Mouse (Mus musculus) left cerebral cortex, postnatal 14 days (tissue): Measurements from ENCODE around the gene Sertad3. TPM values are rescaled to one million over a fixed set of nuclear protein-coding genes. Genes with fewer than 3 reads are reported as not detected.
A peak's percentile ranks its signal among the peaks of the same experiment; 100 is the strongest.
"Not testable (repeated sequence)": the region's sequence is repeated elsewhere in the genome, so short reads cannot be mapped to it uniquely, and the experiment has no call there.

Source experiments
- DNase-seq, 2 experiments: peaks; one replicate each; pipeline ENCODE4 v3.0.0; 2021 to 2022; ENCODE audit warnings: low spot score in 2 of 2, mixed read lengths in 1 of 2
- intact Hi-C: fragments of 180-260 bp; cut with DNase I; formaldehyde crosslinking; loops from one replicate; pipeline ENCODE4 v1.15.1; 2025
- total RNA-seq, 2 experiments: library from RNA; stranded (reverse); gene quantifications; 2 replicates each; pipeline ENCODE4 v1.2.3; 2021

The Sertad3 gene
- total RNA-seq, 2 experiments from 2014 or later: 3.0 to 3.1 TPM

GRCm38 (mm10) chr7:27487740-27488268 is 14.2 kb downstream of the Sertad3 start:
- intact Hi-C loops: no loop called here
- peak; percentile 59 to 79 for DNase-seq

- no peak for DNase-seq
- intact Hi-C loops: no loop called here
Observed at GRCm38 (mm10) chr7:27489270-27489869, 15.8 kb downstream of the Sertad3 start.

- intact Hi-C loops: no loop called here
- peak in 1 of 2 experiments; percentile 66 for DNase-seq
Observed at GRCm38 (mm10) chr7:27490227-27490542, 16.6 kb downstream of the Sertad3 start.

- intact Hi-C loops: no loop called here
- peak; percentile 77 to 78 for DNase-seq
Observed at GRCm38 (mm10) chr7:27490543-27491329, 17.2 kb downstream of the Sertad3 start.

GRCm38 (mm10) chr7:27491856-27492255 is 18.3 kb downstream of the Sertad3 start:
- intact Hi-C loops: no loop called here
- DNase-seq: no peak

- DNase-seq: no peak
- intact Hi-C loops: no loop called here
Observed at GRCm38 (mm10) chr7:27493022-27493421, 19.5 kb downstream of the Sertad3 start.

- intact Hi-C loops: no loop called here
- no peak for DNase-seq
Observed at GRCm38 (mm10) chr7:27493450-27493849, 19.9 kb downstream of the Sertad3 start.

GRCm38 (mm10) chr7:27494659-27495367 is 21.2 kb downstream of the Sertad3 start:
- intact Hi-C loops, DNase-seq: not testable (repeated sequence)

- intact Hi-C loops: no loop called here
- DNase-seq: no peak
Observed at GRCm38 (mm10) chr7:27499036-27499435, 25.5 kb downstream of the Sertad3 start, which contains the start of gene Prx. Gene Prx, plus strand, starts transcription at chr7:27499324.

GRCm38 (mm10) chr7:27501620-27502019 is 28.1 kb downstream of the Sertad3 start:
- intact Hi-C loops: loop anchor here (10.0 kb wide), 1 partner anchor 167 kb away; the partner anchor contains the start of gene Ltbp4
- no peak for DNase-seq

- intact Hi-C loops: loop anchor here (10.0 kb wide), 1 partner anchor 172 kb away; the partner anchor contains the start of gene Ltbp4
- DNase-seq: no peak
Observed at GRCm38 (mm10) chr7:27506765-27507370, 33.3 kb downstream of the Sertad3 start.

- intact Hi-C loops: loop anchor here (10.0 kb wide), 1 partner anchor 173 kb away; the partner anchor contains the start of gene Ltbp4
- peak; percentile 90 to 92 for DNase-seq
Observed at GRCm38 (mm10) chr7:27507711-27508647, 34.4 kb downstream of the Sertad3 start.

GRCm38 (mm10) chr7:27508648-27509005 is 35.1 kb downstream of the Sertad3 start:
- peak in 1 of 2 experiments; percentile 65 for DNase-seq

GRCm38 (mm10) chr7:27510809-27511208 is 37.2 kb downstream of the Sertad3 start:
- DNase-seq: no peak
- intact Hi-C loops: no loop called here

More at GRCm38 (mm10) chr7:27508648-27509005, 35.1 kb downstream of the Sertad3 start:
- intact Hi-C loops: loop anchor here (10.0 kb wide), 1 partner anchor 174 kb away; the partner anchor contains the start of gene Ltbp4

- intact Hi-C loops: no loop called here
- no peak for DNase-seq
Observed at GRCm38 (mm10) chr7:27514961-27515360, 41.4 kb downstream of the Sertad3 start.

- intact Hi-C loops: no loop called here
- DNase-seq: no peak
Observed at GRCm38 (mm10) chr7:27518314-27518713, 44.7 kb downstream of the Sertad3 start.

- no peak for DNase-seq
- intact Hi-C loops: no loop called here
Observed at GRCm38 (mm10) chr7:27520104-27520503, 46.5 kb downstream of the Sertad3 start.

GRCm38 (mm10) chr7:27520599-27520998 is 47.0 kb downstream of the Sertad3 start:
- intact Hi-C loops: no loop called here

More at GRCm38 (mm10) chr7:27520599-27520998, 47.0 kb downstream of the Sertad3 start:
- DNase-seq: no peak
